Mouse (Mus musculus): ENCODE measurements around the gene Ctu2. TPM values are rescaled to one million over a fixed set of nuclear protein-coding genes. Genes with fewer than 3 reads are reported as not detected.

Ctu2 gene
- polyA plus RNA-seq (2014; fragmentation: Nextera tagmentation; extraction: Ambion mirVana), result 75.7 and 84.5 TPM in 2 replicates

DNA sequence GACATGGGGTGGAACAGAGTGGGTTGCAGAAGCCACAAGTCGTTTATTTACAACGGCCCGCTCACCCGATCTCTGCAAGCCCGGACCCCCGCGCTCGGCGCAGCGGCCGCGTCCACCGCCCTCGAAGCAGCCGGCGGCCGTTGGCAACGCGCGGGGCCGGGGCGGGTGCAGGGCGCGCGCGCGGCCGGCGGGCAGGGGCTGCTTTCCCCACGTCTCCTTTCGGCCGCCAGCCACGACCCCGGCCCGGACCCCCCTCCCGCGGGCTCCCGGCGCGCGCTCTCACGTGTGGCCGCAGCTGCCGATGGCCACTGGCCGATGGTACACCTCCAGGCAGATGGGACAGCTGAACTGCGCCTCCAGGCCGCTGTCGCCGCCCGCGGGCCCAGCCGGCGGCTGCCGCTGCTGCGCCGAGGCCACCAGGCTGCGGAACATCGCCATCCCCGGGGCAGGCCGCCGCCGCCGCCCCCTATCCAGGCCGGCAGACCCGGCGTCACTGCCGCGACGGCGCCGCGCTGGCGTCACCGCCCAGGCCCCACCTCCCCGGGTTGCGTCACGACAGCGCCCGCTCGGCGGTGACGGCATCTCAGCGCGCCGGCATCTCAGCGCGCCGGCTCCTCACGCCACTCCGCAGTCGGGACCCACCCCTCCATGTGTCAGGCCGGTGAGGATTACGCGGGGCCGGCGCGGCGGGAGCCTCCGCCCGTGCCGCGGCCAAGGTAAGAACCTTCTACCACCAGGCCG, at the start of gene Ctu2, which contains the start of gene Rnf166:
Gene Ctu2 (plus strand): TSS at position 564 of the 741 bp plus-strand sequence.
Gene Rnf166 (minus strand): TSS at position 485 of the 741 bp plus-strand sequence.
- DNase-seq (ENCODE audit: low spot score), result peak; percentile 97
- H3K4me1 ChIP-seq (replicated peaks; ENCODE audit: control insufficient read depth, insufficient read depth, low read length), result peaks cover 10% of the 10 kb centered on the region
- under 1% methylated on average over 101 of the region's 103 CpGs for WGBS
- peak within 1 kb of the TSS; percentile 90 for H3K9ac ChIP-seq (ENCODE audit: low read length)
- H3K36me3 ChIP-seq (ENCODE audit: control insufficient read depth, insufficient read depth, low read length), result no peaks in the 10 kb centered on the region; the same call in 1 of the 2 replicates
- H3K27me3 ChIP-seq (ENCODE audit: control insufficient read depth, insufficient read depth, low read length), result no peaks in the 10 kb centered on the region
- H3K9me3 ChIP-seq (ENCODE audit: control insufficient read depth, low read length), result no peaks in the 10 kb centered on the region
- peak within 1 kb of the TSS; percentile 74 for H3K4me2 ChIP-seq (ENCODE audit: low read depth, low read length, severe bottlenecking)
- ATAC-seq (replicated peaks; ENCODE audit: low FRiP score), result peak; percentile 96
- H3K27ac ChIP-seq (ENCODE audit: low read depth, low read length), result 0 out of 2 replicates have a peak within 1 kb of the TSS, but pooled peaks have one; percentile 6
- H3K4me3 ChIP-seq (ENCODE audit: low read depth, low read length), result peak within 1 kb of the TSS; percentile 99

DNA sequence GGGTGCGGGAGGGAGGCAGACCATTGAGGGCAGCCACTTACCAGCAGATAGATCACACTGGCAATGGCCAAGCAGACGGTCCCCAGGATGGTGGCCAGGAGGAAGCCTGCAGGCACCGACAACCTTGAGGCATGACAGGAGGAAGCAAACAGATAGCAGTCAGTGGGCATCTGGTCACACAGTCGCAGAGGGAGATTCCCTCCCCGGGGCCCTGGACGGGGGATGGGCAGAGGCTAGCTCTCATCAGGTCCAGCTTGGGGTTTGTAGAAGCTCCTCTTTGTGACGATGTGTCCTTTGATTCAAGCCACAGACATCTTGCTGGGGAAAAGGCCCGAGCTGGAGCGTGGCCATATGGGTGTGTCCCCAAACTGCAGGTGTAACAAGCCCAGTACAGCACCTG, 49.8 kb upstream of the Ctu2 start:
- no peaks in the 10 kb centered on the region for H3K9me3 ChIP-seq (ENCODE audit: control insufficient read depth, low read length)
- H3K4me3 ChIP-seq (ENCODE audit: low read depth, low read length), result no peak overlapping the region
- 78% methylated on average over 9 of the region's 9 CpGs for WGBS
- no peaks in the 10 kb centered on the region for H3K4me1 ChIP-seq (replicated peaks; ENCODE audit: control insufficient read depth, insufficient read depth, low read length)
- H3K9ac ChIP-seq (ENCODE audit: low read length), result no peak overlapping the region
- no peaks in the 10 kb centered on the region for H3K36me3 ChIP-seq (ENCODE audit: control insufficient read depth, insufficient read depth, low read length)
- no peak overlapping the region for H3K4me2 ChIP-seq (ENCODE audit: low read depth, low read length, severe bottlenecking)
- ATAC-seq (replicated peaks; ENCODE audit: low FRiP score) (no peak), DNase-seq (ENCODE audit: low spot score) (no peak)
- no peak overlapping the region for H3K27ac ChIP-seq (ENCODE audit: low read depth, low read length)
- H3K27me3 ChIP-seq (ENCODE audit: control insufficient read depth, insufficient read depth, low read length), result no peaks in the 10 kb centered on the region

DNA sequence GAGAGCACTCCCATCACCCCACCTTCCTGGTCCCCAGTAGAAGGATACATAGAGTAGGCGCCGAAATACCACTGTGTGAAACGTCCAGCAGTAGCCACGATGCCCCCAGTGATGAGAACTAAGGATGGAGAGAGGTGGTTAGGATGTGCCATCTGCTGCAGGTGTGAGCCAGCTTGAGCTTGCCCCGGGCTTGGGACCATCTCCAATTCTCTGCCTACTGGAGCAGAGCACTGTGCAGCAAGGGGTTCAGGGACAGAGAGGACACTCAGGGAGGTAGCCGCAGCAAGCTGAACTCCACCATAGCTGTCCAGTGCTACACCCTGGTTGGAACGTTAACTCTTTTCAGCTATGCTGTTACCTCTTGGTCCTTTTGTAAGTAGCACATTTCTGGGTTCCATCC, 48.3 kb upstream of the Ctu2 start:
- H3K27me3 ChIP-seq (ENCODE audit: control insufficient read depth, insufficient read depth, low read length), result no peaks in the 10 kb centered on the region
- DNase-seq (ENCODE audit: low spot score), result no peak
- H3K36me3 ChIP-seq (ENCODE audit: control insufficient read depth, insufficient read depth, low read length), result no peaks in the 10 kb centered on the region
- H3K4me3 ChIP-seq (ENCODE audit: low read depth, low read length), result no peak overlapping the region
- 91% methylated on average over 7 of the region's 7 CpGs for WGBS
- no peak overlapping the region for H3K27ac ChIP-seq (ENCODE audit: low read depth, low read length)
- ATAC-seq (replicated peaks; ENCODE audit: low FRiP score), result no peak
- no peak overlapping the region for H3K4me2 ChIP-seq (ENCODE audit: low read depth, low read length, severe bottlenecking)
- peaks cover 6% of the 10 kb centered on the region; the same call in 1 of the 2 replicates for H3K4me1 ChIP-seq (replicated peaks; ENCODE audit: control insufficient read depth, insufficient read depth, low read length)
- H3K9ac ChIP-seq (ENCODE audit: low read length), result no peak overlapping the region
- H3K9me3 ChIP-seq (ENCODE audit: control insufficient read depth, low read length), result no peaks in the 10 kb centered on the region

DNA sequence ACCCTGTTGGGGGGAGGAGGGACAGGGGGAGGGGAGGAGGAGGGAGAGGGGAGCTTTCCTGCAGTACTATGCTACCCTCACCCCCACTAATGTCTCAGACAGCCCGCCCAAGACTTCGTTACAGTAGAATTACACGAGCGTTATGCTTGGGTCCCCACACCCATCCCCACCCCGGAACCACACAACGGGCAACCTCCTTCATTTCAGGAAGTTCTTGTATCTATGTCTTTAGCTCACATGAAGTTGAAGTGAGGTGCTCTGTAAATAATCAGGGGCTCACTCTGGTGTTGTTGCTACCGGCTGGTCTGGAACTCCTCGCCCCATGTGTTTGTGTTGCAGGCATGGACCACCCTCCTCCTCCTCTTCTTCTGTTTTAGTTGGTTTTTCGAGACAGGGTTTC, 47.8 kb upstream of the Ctu2 start:
- H3K4me3 ChIP-seq (ENCODE audit: low read depth, low read length), result no peak overlapping the region
- no peak overlapping the region for H3K9ac ChIP-seq (ENCODE audit: low read length)
- ATAC-seq (replicated peaks; ENCODE audit: low FRiP score) (no peak), DNase-seq (ENCODE audit: low spot score) (no peak)
- H3K4me2 ChIP-seq (ENCODE audit: low read depth, low read length, severe bottlenecking), result no peak overlapping the region
- H3K4me1 ChIP-seq (replicated peaks; ENCODE audit: control insufficient read depth, insufficient read depth, low read length), result peaks cover 9% of the 10 kb centered on the region; the same call in 1 of the 2 replicates
- no peaks in the 10 kb centered on the region for H3K27me3 ChIP-seq (ENCODE audit: control insufficient read depth, insufficient read depth, low read length)
- WGBS, result 93% methylated on average over 9 of the region's 9 CpGs
- H3K36me3 ChIP-seq (ENCODE audit: control insufficient read depth, insufficient read depth, low read length), result no peaks in the 10 kb centered on the region
- H3K27ac ChIP-seq (ENCODE audit: low read depth, low read length), result no peak overlapping the region
- no peaks in the 10 kb centered on the region for H3K9me3 ChIP-seq (ENCODE audit: control insufficient read depth, low read length)

DNA sequence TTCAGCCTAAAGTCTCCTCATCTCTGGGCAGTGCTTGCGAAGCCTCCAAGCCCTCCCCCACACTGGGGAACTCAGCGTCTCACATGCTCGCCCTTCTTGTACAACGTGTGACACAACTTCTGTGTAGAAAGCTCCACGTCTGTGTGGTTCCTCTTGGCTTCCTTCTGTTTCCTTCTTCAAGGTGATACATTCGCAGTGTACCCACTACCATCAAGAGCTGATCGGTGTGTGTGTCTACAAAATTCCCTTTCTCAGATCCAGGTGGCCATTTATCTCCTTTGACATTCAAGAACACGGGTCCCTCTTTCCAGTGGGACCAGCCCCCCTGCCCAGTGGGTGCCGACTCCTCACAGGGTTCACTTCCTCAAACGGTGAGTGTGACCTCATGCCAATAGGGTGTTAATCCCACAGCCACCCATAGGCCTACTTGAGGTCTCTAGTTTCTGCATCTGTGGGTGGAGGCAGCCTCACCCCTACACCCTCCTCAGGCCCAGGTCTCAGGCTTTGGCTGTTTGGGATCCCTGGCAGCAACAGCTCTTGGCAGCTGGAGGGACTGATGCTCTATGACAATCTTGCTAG, 45.8 kb upstream of the Ctu2 start:
- H3K4me2 ChIP-seq (ENCODE audit: low read depth, low read length, severe bottlenecking), result no peak overlapping the region
- no peak overlapping the region for H3K4me3 ChIP-seq (ENCODE audit: low read depth, low read length)
- 90% methylated on average over 10 of the region's 10 CpGs for WGBS
- no peaks in the 10 kb centered on the region for H3K9me3 ChIP-seq (ENCODE audit: control insufficient read depth, low read length)
- DNase-seq (ENCODE audit: low spot score) (no peak), ATAC-seq (replicated peaks; ENCODE audit: low FRiP score) (no peak)
- no peaks in the 10 kb centered on the region for H3K27me3 ChIP-seq (ENCODE audit: control insufficient read depth, insufficient read depth, low read length)
- H3K9ac ChIP-seq (ENCODE audit: low read length), result no peak overlapping the region
- H3K36me3 ChIP-seq (ENCODE audit: control insufficient read depth, insufficient read depth, low read length), result no peaks in the 10 kb centered on the region; the same call in 1 of the 2 replicates
- H3K4me1 ChIP-seq (replicated peaks; ENCODE audit: control insufficient read depth, insufficient read depth, low read length), result peaks cover 9% of the 10 kb centered on the region; the same call in 1 of the 2 replicates
- H3K27ac ChIP-seq (ENCODE audit: low read depth, low read length), result no peak overlapping the region

DNA sequence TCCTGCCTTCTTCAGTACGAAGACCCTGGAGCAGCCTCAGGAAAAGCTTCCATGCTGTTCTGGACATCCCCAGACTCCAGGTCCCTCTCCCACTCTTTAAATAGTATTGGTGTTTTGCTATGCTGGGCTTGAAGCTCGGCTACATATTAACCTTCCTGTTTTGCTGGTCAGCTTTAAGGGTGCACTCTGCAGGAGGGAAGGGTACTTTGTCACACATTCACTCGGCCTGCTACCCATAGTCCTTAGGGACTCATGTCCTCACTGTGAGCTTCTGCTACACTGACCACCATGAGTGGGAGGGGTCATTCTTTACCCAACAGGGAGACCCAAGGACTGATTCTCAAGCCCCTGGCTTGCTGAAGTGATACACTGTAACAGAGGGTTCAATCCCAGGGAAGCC, 45.3 kb upstream of the Ctu2 start:
- Histone ChIP-seq H3K9me3 (ENCODE audit: control insufficient read depth, low read length) (no peaks in the 10 kb centered on the region), H3K4me1 (replicated peaks; ENCODE audit: control insufficient read depth, insufficient read depth, low read length) (peaks cover 9% of the 10 kb centered on the region; the same call in 1 of the 2 replicates), H3K36me3 (ENCODE audit: control insufficient read depth, insufficient read depth, low read length) (no peaks in the 10 kb centered on the region; the same call in 1 of the 2 replicates), H3K9ac (ENCODE audit: low read length) (no peak overlapping the region), H3K4me3 (ENCODE audit: low read depth, low read length) (no peak overlapping the region), H3K27me3 (ENCODE audit: control insufficient read depth, insufficient read depth, low read length) (no peaks in the 10 kb centered on the region), H3K27ac (ENCODE audit: low read depth, low read length) (no peak overlapping the region), H3K4me2 (ENCODE audit: low read depth, low read length, severe bottlenecking) (no peak overlapping the region)
- no peak for DNase-seq (ENCODE audit: low spot score)
- ATAC-seq (replicated peaks; ENCODE audit: low FRiP score), result no peak
- WGBS, result 83% methylated on average over 3 of the region's 3 CpGs

DNA sequence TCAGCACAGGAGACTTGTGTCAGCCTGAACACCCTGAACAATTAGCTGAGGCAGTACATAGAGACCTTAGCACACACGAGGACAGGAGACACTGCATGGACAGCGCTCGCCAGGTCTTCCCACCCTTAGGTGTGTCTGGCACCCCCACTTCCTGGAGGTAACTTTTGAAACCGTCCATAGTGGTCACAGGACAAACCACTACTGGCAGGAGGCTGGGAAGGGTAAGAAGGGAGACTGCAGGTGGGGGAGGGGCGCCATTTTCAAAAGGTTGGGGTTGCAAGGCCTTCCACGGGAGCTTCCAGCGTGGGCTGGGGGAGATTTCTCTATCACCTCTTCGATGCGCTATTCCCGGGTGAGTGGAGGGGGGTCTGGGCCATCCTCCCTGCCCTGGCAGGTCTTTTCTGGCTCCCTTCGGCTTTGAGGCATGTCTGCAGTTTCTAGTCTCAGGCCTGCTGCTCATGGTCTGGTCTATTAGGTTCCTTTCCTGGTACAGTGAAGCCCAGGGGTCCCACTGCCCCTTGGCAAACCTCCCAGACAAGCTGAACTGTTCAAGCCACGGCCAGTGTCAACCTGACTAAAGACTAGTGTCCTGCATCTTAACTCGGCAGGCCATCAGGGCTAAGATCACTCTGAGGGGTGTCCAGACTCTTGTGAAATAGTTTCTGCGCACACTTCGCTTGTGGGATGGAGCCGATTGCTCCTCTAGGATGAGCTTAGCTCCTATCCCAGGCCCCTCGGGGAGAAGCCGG, 44.1 kb upstream of the Ctu2 start:
- Histone ChIP-seq H3K36me3 (ENCODE audit: control insufficient read depth, insufficient read depth, low read length) (no peaks in the 10 kb centered on the region; the same call in 1 of the 2 replicates), H3K4me1 (replicated peaks; ENCODE audit: control insufficient read depth, insufficient read depth, low read length) (peaks cover 9% of the 10 kb centered on the region; the same call in 1 of the 2 replicates), H3K9ac (ENCODE audit: low read length) (peak overlapping the region; percentile 66), H3K4me3 (ENCODE audit: low read depth, low read length) (peak overlapping the region; percentile 34), H3K4me2 (ENCODE audit: low read depth, low read length, severe bottlenecking) (peak overlapping the region; percentile 79), H3K9me3 (ENCODE audit: control insufficient read depth, low read length) (no peaks in the 10 kb centered on the region), H3K27me3 (ENCODE audit: control insufficient read depth, insufficient read depth, low read length) (no peaks in the 10 kb centered on the region), H3K27ac (ENCODE audit: low read depth, low read length) (no peak overlapping the region)
- DNase-seq (ENCODE audit: low spot score) (no peak), ATAC-seq (replicated peaks; ENCODE audit: low FRiP score) (0 out of 2 replicates have a peak, but pooled peaks have one; percentile 26)
- WGBS, result 36% methylated on average over 18 of the region's 18 CpGs

Measured in forebrain, embryonic 11.5 days (tissue).